Mouse (Mus musculus): ENCODE results near the gene Rasgef1a. TPM values are rescaled to one million over a fixed set of nuclear protein-coding genes. Genes with fewer than 3 reads are reported as not detected.

Rasgef1a gene
- polyA plus RNA-seq, 1 experiment from 2014 or later = 0.13 TPM

Small RNAs within 50 kb of the gene (microRNA-seq; reads per million reads assigned to microRNA genes)
- not detected for gene Mir7044

Other genes with a start within 250 kb of the Rasgef1a start
- 183 and 189 TPM in 2 replicates for gene Zfp637, start 170.3 kb upstream of the Rasgef1a start, polyA plus RNA-seq (2015; fragmentation: Nextera tagmentation; extraction: Ambion mirVana)
- gene Zfp239, start 149.3 kb upstream of the Rasgef1a start, polyA plus RNA-seq (2015; fragmentation: Nextera tagmentation; extraction: Ambion mirVana) = 14.4 and 16.3 TPM in 2 replicates
- gene Hnrnpf, start 111.1 kb upstream of the Rasgef1a start, polyA plus RNA-seq (2015; fragmentation: Nextera tagmentation; extraction: Ambion mirVana) = 668 and 681 TPM in 2 replicates
- gene Fxyd4, start 73.7 kb upstream of the Rasgef1a start, polyA plus RNA-seq (2015; fragmentation: Nextera tagmentation; extraction: Ambion mirVana) = 2.7 and 4.7 TPM in 2 replicates
- 15.3 and 15.6 TPM in 2 replicates for gene Csgalnact2, start 127.7 kb downstream of the Rasgef1a start, polyA plus RNA-seq (2015; fragmentation: Nextera tagmentation; extraction: Ambion mirVana)
- gene Ret, start 186.3 kb downstream of the Rasgef1a start, polyA plus RNA-seq (2015; fragmentation: Nextera tagmentation; extraction: Ambion mirVana) = 0.33 and 0.47 TPM in 2 replicates

Measured in limb, embryonic 13.5 days (tissue).